Mouse (Mus musculus): ENCODE measurements around the gene Rdh8. TPM values are rescaled to one million over a fixed set of nuclear protein-coding genes. Genes with fewer than 3 reads are reported as not detected.

The Rdh8 gene
- total RNA-seq, 2 experiments from 2014 or later = not detected

- no peak overlapping the region for H3K27ac ChIP-seq
- DNase-seq (ENCODE audit: low spot score in 2 of 2) = no peak
- TF ChIP-seq CTCF (conservative IDR thresholded peaks at IDR 0.05) = no peak
- no peak overlapping the region for H3K4me3 ChIP-seq
Measured at GRCm38 (mm10) chr9:20857131-20857530, 38.8 kb downstream of the Rdh8 start.

DNA sequence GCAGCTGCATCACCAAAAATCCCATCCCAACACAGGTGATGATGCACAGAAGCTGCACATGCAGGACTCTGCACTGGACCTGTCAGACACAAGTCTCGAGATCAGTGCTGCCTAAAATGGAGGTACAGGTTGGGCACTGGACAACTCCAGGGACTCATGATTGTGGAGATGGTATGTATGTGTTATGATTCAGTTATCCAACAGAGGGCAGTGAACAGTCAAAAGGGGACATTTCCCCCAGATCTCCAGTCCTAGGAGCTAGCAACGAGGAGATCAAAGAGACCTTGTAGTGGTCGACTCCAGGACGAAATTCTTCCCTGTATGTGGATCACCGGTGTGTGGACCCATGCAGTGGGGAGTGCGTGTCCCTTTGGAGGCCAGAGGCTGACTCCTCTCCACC is 41.6 kb downstream of the Rdh8 start:
- no peak for DNase-seq (ENCODE audit: low spot score in 2 of 2)
- no peak; the same call in 1 of the 2 replicates for TF ChIP-seq CTCF (conservative IDR thresholded peaks at IDR 0.05)
- Histone ChIP-seq H3K27ac (no peak overlapping the region), H3K4me3 (no peak overlapping the region)

GRCm38 (mm10) chr9:20861821-20862220 is 43.5 kb downstream of the Rdh8 start:
- TF ChIP-seq CTCF (conservative IDR thresholded peaks at IDR 0.05) = peak; percentile 80
- DNase-seq (ENCODE audit: low spot score in 2 of 2) = peak in 1 of 2 experiments; percentile 30
- H3K4me3 ChIP-seq = no peak overlapping the region
- no peak overlapping the region for H3K27ac ChIP-seq

DNA sequence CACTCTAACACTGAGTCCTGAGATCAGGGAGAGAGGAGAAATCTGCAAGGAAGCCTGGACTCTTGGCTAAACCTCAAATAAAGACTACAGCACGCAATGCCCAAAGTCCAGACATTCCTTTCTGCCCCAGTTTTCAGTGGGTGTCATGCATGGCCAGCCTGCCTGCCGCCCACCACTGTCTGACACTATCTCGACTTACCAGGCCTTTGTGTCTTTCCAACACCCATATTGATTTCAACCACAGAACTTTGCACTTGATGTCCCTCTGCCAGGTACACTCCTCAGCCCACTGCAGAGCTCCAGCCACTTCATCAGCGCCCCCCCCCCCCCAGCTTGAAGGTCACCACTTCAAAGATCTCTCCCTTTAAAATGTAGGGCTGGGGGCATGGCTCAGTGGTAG is 43.9 kb downstream of the Rdh8 start:
- no peak for DNase-seq (ENCODE audit: low spot score in 2 of 2)
- Histone ChIP-seq H3K27ac (no peak overlapping the region), H3K4me3 (no peak overlapping the region)
- TF ChIP-seq CTCF (conservative IDR thresholded peaks at IDR 0.05) = no peak

DNA sequence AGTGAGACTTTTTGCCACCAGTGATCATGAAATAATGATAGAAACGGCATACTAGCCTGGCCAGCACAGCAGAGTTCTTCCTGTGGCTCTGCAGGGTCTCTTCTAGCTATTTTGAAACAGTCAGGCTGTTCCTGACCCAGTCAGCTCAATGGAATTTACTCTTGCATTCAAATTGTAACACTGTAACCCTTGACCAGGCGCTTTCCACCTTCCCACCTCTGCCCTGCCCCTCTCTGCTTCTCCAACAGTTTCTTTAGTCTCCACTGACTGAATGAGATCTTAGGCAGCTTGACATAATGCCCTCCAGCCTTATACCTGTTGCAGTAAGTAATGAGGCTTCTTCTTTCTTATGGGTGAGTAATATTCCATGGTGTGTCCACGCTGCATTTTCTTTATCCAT is 48.6 kb downstream of the Rdh8 start:
- H3K4me3 ChIP-seq = no peak overlapping the region
- no peak overlapping the region for H3K27ac ChIP-seq
- TF ChIP-seq CTCF (conservative IDR thresholded peaks at IDR 0.05) = no peak
- DNase-seq (ENCODE audit: low spot score in 2 of 2) = no peak

GRCm38 (mm10) chr9:20868448-20869001 is 50.2 kb downstream of the Rdh8 start, which contains the start of gene A230050P20Rik:
Gene A230050P20Rik (plus strand): TSS chr9:20868642.
- peak; percentile 77 for DNase-seq (ENCODE audit: low spot score in 2 of 2)
- Histone ChIP-seq H3K27ac (peak within 1 kb of the TSS; percentile 90), H3K4me3 (peak within 1 kb of the TSS; percentile 77)
- no peak for TF ChIP-seq CTCF (conservative IDR thresholded peaks at IDR 0.05)

DNA sequence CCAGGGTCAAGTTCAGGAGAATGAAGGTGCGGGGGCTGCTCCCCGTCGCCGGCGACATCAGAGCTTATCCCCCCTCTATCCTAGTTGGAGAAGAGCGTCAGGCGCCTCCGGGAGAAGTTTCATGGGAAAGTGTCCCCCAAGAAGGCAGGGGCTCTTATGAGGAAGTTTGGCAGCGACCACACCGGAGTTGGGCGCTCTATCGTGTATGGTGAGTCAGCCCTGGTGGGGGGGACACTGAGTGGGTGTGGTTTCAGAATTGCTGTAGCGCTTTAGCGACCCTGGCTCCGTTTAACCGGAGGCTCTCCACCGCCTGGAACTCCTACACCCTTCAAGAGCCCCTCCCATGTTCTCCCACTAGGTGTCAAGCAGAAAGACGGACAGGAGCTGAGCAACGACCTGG is 50.9 kb downstream of the Rdh8 start:
- no peak for TF ChIP-seq CTCF (conservative IDR thresholded peaks at IDR 0.05)
- Histone ChIP-seq H3K27ac (peak overlapping the region; percentile 90), H3K4me3 (peak overlapping the region; percentile 77)
- no peak for DNase-seq (ENCODE audit: low spot score in 2 of 2)

DNA sequence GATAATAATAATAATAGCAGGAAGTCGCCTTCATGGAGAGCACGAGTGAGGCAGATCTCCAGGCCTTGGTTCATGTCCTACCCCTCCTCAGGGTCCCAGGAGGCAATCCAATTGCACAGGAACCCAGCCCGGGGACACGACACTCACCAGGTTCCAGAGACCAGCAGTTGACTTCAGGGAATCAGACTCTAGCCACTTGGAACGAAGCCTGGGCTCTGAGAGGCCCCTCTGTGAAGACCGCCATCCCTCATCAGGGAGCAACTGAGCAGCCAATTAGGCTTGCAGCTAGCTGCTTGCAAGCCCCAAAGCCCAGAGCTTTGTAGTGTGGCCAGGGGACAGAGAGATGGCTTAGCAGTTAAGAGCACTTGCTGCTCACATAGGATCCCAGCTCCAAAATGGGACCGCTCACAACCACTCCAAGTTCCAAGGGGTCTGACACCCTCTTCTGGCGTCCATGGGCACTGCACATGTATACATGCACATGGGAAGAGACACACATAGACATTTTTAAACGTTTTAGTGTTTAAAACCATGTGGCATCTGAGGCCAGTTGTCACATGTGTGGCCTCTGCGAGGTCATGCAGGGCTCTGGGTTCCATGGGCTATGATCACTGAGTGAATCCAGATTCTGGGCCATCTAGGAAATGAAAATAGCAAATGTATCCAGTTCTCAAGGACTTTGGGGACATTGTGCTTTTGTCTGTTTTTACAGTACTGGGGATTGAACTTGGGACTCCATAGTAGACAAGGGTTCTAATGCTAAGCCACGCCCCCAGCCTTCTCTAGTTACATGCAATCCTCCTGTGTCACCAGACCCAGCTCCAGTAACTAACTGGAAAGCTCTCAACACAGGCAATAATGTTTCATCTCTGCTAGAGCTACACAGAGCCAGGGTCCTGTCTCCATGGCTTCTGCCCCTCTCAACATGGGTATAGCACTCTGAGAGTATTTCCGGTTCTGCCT is 52.2 kb downstream of the Rdh8 start:
- H3K4me3 ChIP-seq = no peak overlapping the region
- peak; percentile 58 for TF ChIP-seq CTCF (conservative IDR thresholded peaks at IDR 0.05)
- DNase-seq (ENCODE audit: low spot score in 2 of 2) = no peak
- H3K27ac ChIP-seq = no peak overlapping the region

GRCm38 (mm10) chr9:20872991-20873390 is 54.7 kb downstream of the Rdh8 start:
- TF ChIP-seq CTCF (conservative IDR thresholded peaks at IDR 0.05) = no peak
- no peak for DNase-seq (ENCODE audit: low spot score in 2 of 2)
- no peak overlapping the region for H3K27ac ChIP-seq
- H3K4me3 ChIP-seq = no peak overlapping the region

DNA sequence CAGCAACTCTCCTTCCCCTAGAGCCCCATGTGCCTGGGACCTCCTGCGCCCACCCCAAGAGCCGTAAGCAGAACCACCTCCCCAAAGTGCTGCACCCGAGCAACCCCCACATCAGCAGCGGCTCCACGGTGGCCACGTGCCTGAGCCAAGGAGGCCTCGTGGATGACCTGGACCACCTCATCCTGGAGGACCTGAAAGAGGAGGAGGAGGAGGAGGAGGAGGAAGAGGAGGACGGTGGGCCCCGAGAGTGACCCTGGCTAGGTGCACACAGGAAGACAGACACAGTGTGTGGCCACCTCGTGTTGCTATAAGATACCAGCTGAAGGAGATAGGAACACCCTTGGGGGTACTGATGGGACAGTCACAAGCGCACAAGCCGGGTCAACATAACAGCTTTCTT is 55.2 kb downstream of the Rdh8 start:
- Histone ChIP-seq H3K4me3 (no peak overlapping the region), H3K27ac (no peak overlapping the region)
- DNase-seq (ENCODE audit: low spot score in 2 of 2) = no peak
- TF ChIP-seq CTCF (conservative IDR thresholded peaks at IDR 0.05) = no peak

DNA sequence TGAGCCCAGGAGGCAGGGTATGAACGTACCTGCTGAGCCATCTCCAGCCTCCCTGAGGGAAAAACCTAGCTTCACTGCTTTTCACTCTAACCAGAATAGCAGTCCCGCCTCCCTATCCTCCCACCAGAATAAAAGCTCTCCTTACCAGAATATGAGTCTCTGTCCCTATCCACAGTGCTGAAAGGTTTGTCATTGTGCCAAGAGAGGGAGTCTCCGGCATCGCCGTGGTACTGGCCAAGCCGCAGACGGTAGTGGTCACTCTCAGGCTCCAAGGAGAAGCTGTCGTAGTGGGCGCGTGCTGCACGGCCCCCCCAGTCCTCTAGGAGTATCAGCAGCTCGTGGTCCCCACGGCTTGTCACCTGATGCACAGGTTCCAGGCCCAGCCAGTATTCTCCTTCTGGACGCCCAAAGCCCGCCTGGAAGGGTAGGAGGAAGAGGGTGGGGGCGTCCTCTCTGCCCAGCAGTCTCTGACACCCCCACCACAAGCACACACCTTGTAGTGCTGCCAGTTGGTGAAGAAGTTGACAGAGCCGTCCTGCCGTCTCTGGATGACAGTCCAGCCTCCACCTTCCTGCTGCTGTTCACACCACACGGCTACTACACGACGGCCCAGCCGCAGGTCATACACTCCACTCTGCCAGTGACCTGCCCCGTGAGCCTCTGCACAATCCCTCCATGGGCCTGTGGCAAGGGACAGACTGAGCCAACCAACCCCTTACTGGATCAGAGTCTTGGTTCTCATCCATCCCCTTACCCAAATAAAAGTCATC is 56.9 kb downstream of the Rdh8 start:
- peak overlapping the region; percentile 3; the same call in 1 of the 2 replicates for H3K27ac ChIP-seq
- DNase-seq (ENCODE audit: low spot score in 2 of 2) = no peak
- no peak overlapping the region for H3K4me3 ChIP-seq
- TF ChIP-seq CTCF (conservative IDR thresholded peaks at IDR 0.05) = no peak

Other genes with a start within 250 kb of the Rdh8 start
- gene Zfp846, start 237.2 kb upstream of the Rdh8 start, total RNA-seq (2021) = 10 to 100 TPM; 19.8 to 22.9 TPM
- 100 to 1,000 TPM; 277 to 326 TPM for gene Ubl5, start 175.6 kb upstream of the Rdh8 start, total RNA-seq (2021)
- 10 to 100 TPM; 25.5 to 27.7 TPM for gene Fbxl12, start 173.7 kb upstream of the Rdh8 start, total RNA-seq (2021)
- 10 to 100 TPM; 32.8 to 34.0 TPM for gene Pin1, start 166.4 kb upstream of the Rdh8 start, total RNA-seq (2021)
- 10 to 100 TPM; 31.6 to 37.6 TPM for gene Olfm2, start 72.2 kb upstream of the Rdh8 start, total RNA-seq (2021)
- 1 to 10 TPM; 1.6 to 1.8 TPM for gene Col5a3, start 3.4 kb upstream of the Rdh8 start, total RNA-seq (2021)
- gene A230050P20Rik, start 50.1 kb downstream of the Rdh8 start, total RNA-seq (2021) = 10 to 100 TPM; 77.6 to 85.9 TPM
- 10 to 100 TPM in 1 of 2 experiments, 1 to 10 TPM in 1; 8.9 to 10.3 TPM for gene Angptl6, start 61.2 kb downstream of the Rdh8 start, total RNA-seq (2021)
- gene Ppan, start 69.7 kb downstream of the Rdh8 start, total RNA-seq (2021) = 10 to 100 TPM; 27.5 to 27.6 TPM
- gene Eif3g, start 80.1 kb downstream of the Rdh8 start, total RNA-seq (2021) = 100 to 1,000 TPM; 122 to 131 TPM
- gene Dnmt1, start 141.4 kb downstream of the Rdh8 start, total RNA-seq (2021) = 10 to 100 TPM; 34.5 to 36.2 TPM
- gene S1pr2, start 158.3 kb downstream of the Rdh8 start, total RNA-seq (2021) = 1 to 10 TPM; 1.1 to 1.6 TPM
- gene Mrpl4, start 184.2 kb downstream of the Rdh8 start, total RNA-seq (2021) = 10 to 100 TPM; 63.8 to 64.6 TPM
- gene Icam1, start 197.5 kb downstream of the Rdh8 start, total RNA-seq (2021) = 1 to 10 TPM; 2.6 to 2.8 TPM
- under 1 TPM; 0.83 to 0.84 TPM for gene Icam4, start 210.9 kb downstream of the Rdh8 start, total RNA-seq (2021)
- 100 to 1,000 TPM; 363 to 382 TPM for gene Icam5, start 213.6 kb downstream of the Rdh8 start, total RNA-seq (2021)
- gene Zglp1, start 248.6 kb downstream of the Rdh8 start, total RNA-seq (2021) = under 1 TPM in 1 of 2 experiments, not detected in 1; 0.71 TPM